Mouse (Mus musculus) neural tube, embryonic 12.5 days (tissue): ENCODE results near the gene Esrrb. TPM values are rescaled to one million over a fixed set of nuclear protein-coding genes. Genes with fewer than 3 reads are reported as not detected.
A peak's percentile ranks its signal among the peaks of the same experiment; 100 is the strongest.

Experiments
- ATAC-seq: fragments of 200-750 bp; cut with Nextera tagmentation; 2 replicates; pipeline ENCODE4 v1.8.0; 2017; ENCODE audit warnings: low read depth, mild to moderate bottlenecking, moderate TSS enrichment, moderate library complexity; ENCODE audit not compliant: low FRiP score
- H3K27ac ChIP-seq: fragments of 300-500 bp; sonication (generic); 2 replicates; pipeline ENCODE4 v1.5.1; 2016
- H3K27me3 ChIP-seq: fragments of 300-500 bp; sonication (generic); replicated peaks from 2 replicates; pipeline ENCODE4 v1.6.1; 2016; ENCODE audit warnings: mild to moderate bottlenecking
- H3K36me3 ChIP-seq: fragments of 300-500 bp; sonication (generic); 2 replicates; pipeline ENCODE4 v1.6.1; 2016; ENCODE audit warnings: mild to moderate bottlenecking
- H3K4me1 ChIP-seq: fragments of 300-500 bp; sonication (generic); 2 replicates; pipeline ENCODE4 v1.6.1; 2016
- H3K4me2 ChIP-seq: fragments of 300-500 bp; sonication (generic); replicated peaks from 2 replicates; pipeline ENCODE4 v1.6.1; 2016; ENCODE audit warnings: mild to moderate bottlenecking
- H3K4me3 ChIP-seq: fragments of 300-500 bp; sonication (generic); 2 replicates; pipeline ENCODE4 v1.5.1; 2016
- H3K9ac ChIP-seq: fragments of 300-500 bp; sonication (generic); 2 replicates; pipeline ENCODE4 v1.6.1; 2016; ENCODE audit warnings: mild to moderate bottlenecking
- H3K9me3 ChIP-seq: fragments of 300-500 bp; sonication (generic); 2 replicates; pipeline ENCODE4 v1.6.1; 2016; ENCODE audit warnings: mild to moderate bottlenecking
- WGBS: fragments of 180-500 bp; shearing (Covaris S2); methylation state at CpG from one replicate; pipeline ENCODE4 v1.1.7; 2016; 5-methylcytosine and 5-hydroxymethylcytosine counted together
- polyA plus RNA-seq: library from polyadenylated mRNA; unstranded; fragments of >200 nt; fragmentation: Nextera tagmentation; extraction: Ambion mirVana; gene quantifications from 2 replicates; pipeline ENCODE4 v1.2.1, GENCODE M21; 2016

The Esrrb gene
- polyA plus RNA-seq, 1 experiment from 2014 or later: 2.3 TPM

- Histone ChIP-seq H3K4me1 (peaks cover 37% of the 10 kb centered on the region), H3K27ac (no peak overlapping the region), H3K4me3 (no peak overlapping the region), H3K36me3 (no peaks in the 10 kb centered on the region), H3K27me3 (peaks cover 13% of the 10 kb centered on the region; the same call in 1 of the 2 replicates), H3K4me2 (no peak overlapping the region), H3K9me3 (no peaks in the 10 kb centered on the region), H3K9ac (no peak overlapping the region)
- ATAC-seq: no peak
- WGBS: 9% methylated on average over 5 of the region's 5 CpGs
Observed at GRCm38 (mm10) chr12:86364756-86365155, 3.8 kb downstream of the Esrrb start.

GRCm38 (mm10) chr12:86370611-86371383, 9.9 kb downstream of the Esrrb start:
- H3K9ac ChIP-seq: no peak overlapping the region
- H3K27ac ChIP-seq: no peak overlapping the region
- 0 out of 2 replicates have a peak, but pooled peaks cover 3% of the 10 kb centered on the region for H3K27me3 ChIP-seq
- H3K9me3 ChIP-seq: no peaks in the 10 kb centered on the region
- 76% methylated on average over 17 of the region's 17 CpGs for WGBS
- no peak overlapping the region for H3K4me3 ChIP-seq
- no peak for ATAC-seq
- H3K4me2 ChIP-seq: no peak overlapping the region
- no peaks in the 10 kb centered on the region for H3K36me3 ChIP-seq
- H3K4me1 ChIP-seq: peaks cover 5% of the 10 kb centered on the region; the same call in 1 of the 2 replicates

GRCm38 (mm10) chr12:86374286-86374685, 13.4 kb downstream of the Esrrb start:
- H3K4me1 ChIP-seq: peaks cover 2% of the 10 kb centered on the region
- 0 out of 2 replicates have a peak, but pooled peaks cover under 1% of the 10 kb centered on the region for H3K27me3 ChIP-seq
- H3K4me3 ChIP-seq: no peak overlapping the region
- H3K4me2 ChIP-seq: no peak overlapping the region
- no peak for ATAC-seq
- 67% methylated on average over 8 of the region's 8 CpGs for WGBS
- no peak overlapping the region for H3K9ac ChIP-seq
- H3K36me3 ChIP-seq: no peaks in the 10 kb centered on the region
- H3K27ac ChIP-seq: no peak overlapping the region
- H3K9me3 ChIP-seq: no peaks in the 10 kb centered on the region

GRCm38 (mm10) chr12:86379672-86380213, 18.8 kb downstream of the Esrrb start:
- Histone ChIP-seq H3K4me3 (0 out of 2 replicates have a peak overlapping the region, but pooled peaks have one; percentile 1), H3K36me3 (no peaks in the 10 kb centered on the region), H3K27me3 (peaks cover 7% of the 10 kb centered on the region; the same call in 1 of the 2 replicates), H3K27ac (no peak overlapping the region), H3K4me2 (peak overlapping the region; percentile 45), H3K9me3 (no peaks in the 10 kb centered on the region), H3K9ac (no peak overlapping the region), H3K4me1 (peaks cover 30% of the 10 kb centered on the region)
- peak; percentile 82 for ATAC-seq
- WGBS: 2% methylated on average over 15 of the region's 15 CpGs

GRCm38 (mm10) chr12:86383803-86384202, 22.9 kb downstream of the Esrrb start:
- WGBS: 11% methylated on average over 6 of the region's 6 CpGs
- Histone ChIP-seq H3K36me3 (no peaks in the 10 kb centered on the region), H3K4me1 (peaks cover 40% of the 10 kb centered on the region), H3K4me3 (no peak overlapping the region), H3K9me3 (no peaks in the 10 kb centered on the region), H3K27ac (no peak overlapping the region), H3K9ac (0 out of 2 replicates have a peak overlapping the region, but pooled peaks have one; percentile 13), H3K27me3 (peaks cover 7% of the 10 kb centered on the region; the same call in 1 of the 2 replicates), H3K4me2 (peak overlapping the region; percentile 20)
- ATAC-seq: no peak

- Histone ChIP-seq H3K27ac (no peak overlapping the region), H3K9me3 (no peaks in the 10 kb centered on the region), H3K9ac (no peak overlapping the region), H3K4me1 (peaks cover 24% of the 10 kb centered on the region), H3K27me3 (no peaks in the 10 kb centered on the region), H3K4me2 (no peak overlapping the region), H3K4me3 (no peak overlapping the region), H3K36me3 (no peaks in the 10 kb centered on the region)
- 54% methylated on average over 10 of the region's 10 CpGs for WGBS
- ATAC-seq: no peak
Observed at GRCm38 (mm10) chr12:86387671-86388270, 26.9 kb downstream of the Esrrb start.

- Histone ChIP-seq H3K36me3 (no peaks in the 10 kb centered on the region), H3K4me1 (no peaks in the 10 kb centered on the region), H3K27me3 (no peaks in the 10 kb centered on the region), H3K4me2 (no peak overlapping the region), H3K27ac (no peak overlapping the region), H3K9me3 (no peaks in the 10 kb centered on the region), H3K4me3 (no peak overlapping the region), H3K9ac (no peak overlapping the region)
- ATAC-seq: no peak
- WGBS: 94% methylated on average over 12 of the region's 12 CpGs
Observed at GRCm38 (mm10) chr12:86394773-86395172, 33.9 kb downstream of the Esrrb start.

- Histone ChIP-seq H3K4me1 (no peaks in the 10 kb centered on the region), H3K9me3 (no peaks in the 10 kb centered on the region), H3K4me2 (no peak overlapping the region), H3K27ac (no peak overlapping the region), H3K9ac (no peak overlapping the region), H3K4me3 (no peak overlapping the region), H3K27me3 (no peaks in the 10 kb centered on the region), H3K36me3 (no peaks in the 10 kb centered on the region)
- ATAC-seq: no peak
- 67% methylated on average over 7 of the region's 7 CpGs for WGBS
Observed at GRCm38 (mm10) chr12:86395326-86395725, 34.4 kb downstream of the Esrrb start.

- 33% methylated on average over 8 of the region's 8 CpGs for WGBS
- no peak for ATAC-seq
- no peak overlapping the region for H3K4me2 ChIP-seq
- H3K27me3 ChIP-seq: peaks cover 13% of the 10 kb centered on the region; the same call in 1 of the 2 replicates
- no peaks in the 10 kb centered on the region for H3K4me1 ChIP-seq
- H3K4me3 ChIP-seq: no peak overlapping the region
- no peaks in the 10 kb centered on the region for H3K9me3 ChIP-seq
- no peak overlapping the region for H3K9ac ChIP-seq
- no peak overlapping the region for H3K27ac ChIP-seq
- no peaks in the 10 kb centered on the region for H3K36me3 ChIP-seq
Observed at GRCm38 (mm10) chr12:86398762-86399161, 37.8 kb downstream of the Esrrb start.

GRCm38 (mm10) chr12:86402718-86403117, 41.8 kb downstream of the Esrrb start:
- H3K9ac ChIP-seq: no peak overlapping the region
- no peak overlapping the region for H3K27ac ChIP-seq
- H3K27me3 ChIP-seq: peaks cover 15% of the 10 kb centered on the region; the same call in 1 of the 2 replicates
- H3K4me2 ChIP-seq: peak overlapping the region; percentile 40
- H3K36me3 ChIP-seq: no peaks in the 10 kb centered on the region
- no peaks in the 10 kb centered on the region for H3K9me3 ChIP-seq
- no peak for ATAC-seq
- H3K4me3 ChIP-seq: no peak overlapping the region
- WGBS: 7% methylated on average over 21 of the region's 21 CpGs
- no peaks in the 10 kb centered on the region for H3K4me1 ChIP-seq

- Histone ChIP-seq H3K4me1 (peaks cover 18% of the 10 kb centered on the region), H3K27ac (no peak overlapping the region), H3K27me3 (peaks cover 77% of the 10 kb centered on the region), H3K9me3 (no peaks in the 10 kb centered on the region), H3K36me3 (no peaks in the 10 kb centered on the region), H3K4me3 (peak overlapping the region; percentile 44), H3K9ac (peak overlapping the region; percentile 30), H3K4me2 (peak overlapping the region; percentile 78)
- ATAC-seq: peak; percentile 83
- under 1% methylated on average over 37 of the region's 37 CpGs for WGBS
Observed at GRCm38 (mm10) chr12:86421490-86421904, 60.6 kb downstream of the Esrrb start.

- ATAC-seq: no peak
- Histone ChIP-seq H3K4me1 (peaks cover 24% of the 10 kb centered on the region), H3K4me3 (peak overlapping the region; percentile 44), H3K9ac (peak overlapping the region; percentile 38; the same call in 1 of the 2 replicates), H3K27ac (no peak overlapping the region), H3K4me2 (peak overlapping the region; percentile 78), H3K9me3 (no peaks in the 10 kb centered on the region), H3K27me3 (peaks cover 77% of the 10 kb centered on the region), H3K36me3 (no peaks in the 10 kb centered on the region)
- WGBS: 1% methylated on average over 59 of the region's 59 CpGs
Observed at GRCm38 (mm10) chr12:86422166-86422910, 61.4 kb downstream of the Esrrb start.
